Mouse (Mus musculus): Measurements from ENCODE around the gene Nol3. TPM values are rescaled to one million over a fixed set of nuclear protein-coding genes. Genes with fewer than 3 reads are reported as not detected.

Gene Nol3
- not detected for total RNA-seq (2023)

DNA sequence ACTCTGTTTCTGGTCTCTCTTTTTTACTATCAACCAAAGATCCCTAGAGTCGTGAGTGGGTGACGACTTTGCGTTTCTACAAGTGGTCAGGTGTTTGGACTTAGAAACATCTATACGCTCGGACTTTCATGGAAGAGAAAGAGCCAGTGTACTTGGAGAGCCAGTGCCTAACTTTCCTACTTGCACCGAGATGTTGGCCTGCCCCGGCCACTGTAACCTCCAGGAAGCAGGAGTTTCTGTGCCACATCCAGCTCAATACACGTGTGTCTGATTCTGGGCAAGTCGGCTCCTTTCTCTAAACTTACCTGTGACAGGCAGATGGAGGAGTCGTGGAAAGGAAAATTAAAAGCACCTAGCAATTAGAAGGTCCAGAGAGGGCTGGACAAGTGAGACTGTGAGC lies at the start of gene Nol3:
Gene Nol3, plus strand, starts transcription at position 301 of the 400 bp plus-strand sequence.

GRCm38 (mm10) chr8:105254966-105255350 lies 21.0 kb upstream of the Nol3 start, which contains the start of gene B3gnt9:
TSS of gene B3gnt9 (minus strand) at chr8:105255153.

DNA sequence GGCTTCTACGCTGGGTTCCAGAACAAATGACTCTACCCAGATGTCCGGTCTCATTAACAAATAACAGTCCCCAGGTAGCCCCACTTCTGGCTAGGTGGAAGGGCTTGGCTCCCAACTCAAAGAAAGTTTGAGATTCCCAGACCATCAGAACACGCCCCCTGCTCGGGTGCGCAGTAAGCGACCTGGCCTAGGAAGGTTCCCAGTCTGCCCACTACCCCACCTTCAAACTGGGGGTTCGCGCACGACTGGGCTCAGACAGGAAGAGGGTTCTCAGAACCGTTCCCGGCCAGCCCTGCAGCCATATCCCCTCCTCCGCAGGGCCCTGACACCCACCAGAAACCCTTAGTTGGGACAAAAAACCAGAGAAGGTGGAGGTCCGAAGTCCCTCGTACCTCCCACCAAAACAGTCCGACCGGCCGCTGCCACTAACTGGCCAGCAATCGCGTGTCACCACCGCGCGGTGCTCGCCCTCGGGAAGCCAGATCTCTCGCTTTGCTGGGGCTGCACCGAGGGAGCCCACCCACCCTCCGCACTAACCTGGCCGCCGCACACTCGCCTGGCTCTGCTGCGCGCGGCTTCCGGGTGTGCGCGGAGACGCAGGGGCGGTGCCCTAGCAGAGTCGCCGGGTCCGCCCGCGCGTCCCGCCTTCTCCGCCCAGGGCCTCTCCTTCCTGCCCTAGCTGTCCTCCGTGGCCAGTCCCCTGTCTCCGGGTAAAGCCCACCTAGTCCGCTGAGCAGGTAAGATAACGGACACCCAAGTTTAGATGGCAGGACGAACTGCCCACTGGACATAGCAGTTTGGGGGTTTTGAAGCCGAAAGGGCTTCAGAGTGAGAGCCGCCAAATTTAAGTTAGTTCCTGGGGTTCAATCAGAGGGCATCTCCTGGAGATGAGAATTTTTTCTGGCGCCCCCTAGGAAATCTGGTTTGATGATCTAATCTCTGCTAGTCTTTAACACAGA lies 11.6 kb upstream of the Nol3 start, which contains the start of the genes Tradd and Fbxl8:
Gene Tradd, minus strand, starts transcription at position 586 of the 959 bp plus-strand sequence.
Gene Fbxl8, plus strand, starts transcription at position 625 of the 959 bp plus-strand sequence.

GRCm38 (mm10) chr8:105269461-105269947 lies 6.4 kb upstream of the Nol3 start, which contains the start of gene Hsf4:
TSS of gene Hsf4 (plus strand) at chr8:105269801.

DNA sequence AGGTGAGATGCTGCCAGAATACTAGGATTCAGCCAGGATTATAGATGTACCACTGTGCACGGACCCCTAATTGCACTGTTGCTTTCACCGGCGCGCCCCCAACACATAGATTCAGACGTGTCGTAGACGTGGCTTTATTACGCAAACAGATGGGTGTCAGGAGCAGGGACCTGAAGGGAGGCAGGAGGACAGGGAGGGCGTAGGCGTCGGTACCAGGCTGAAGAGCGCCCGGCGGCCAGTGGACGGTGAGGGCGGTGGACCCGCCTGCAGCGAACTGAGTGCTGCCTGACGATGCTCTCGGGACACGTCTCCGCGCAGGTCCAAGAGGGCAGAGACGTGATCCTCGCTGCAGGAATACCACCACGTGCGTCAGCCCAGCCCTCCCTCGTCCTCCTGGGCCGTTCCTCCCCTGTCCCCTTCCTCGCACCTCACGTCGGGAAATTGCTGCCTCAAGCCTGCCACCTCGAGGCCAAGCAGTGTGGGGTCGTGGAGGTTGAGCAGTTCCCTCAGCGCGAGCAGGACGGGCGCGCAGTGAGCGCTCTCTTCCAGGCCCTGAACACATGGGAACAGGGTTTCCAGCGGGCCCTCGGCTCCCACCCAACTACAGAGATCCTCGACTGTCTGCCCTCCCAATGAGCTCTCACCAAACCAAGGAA lies 14.0 kb downstream of the Nol3 start, which contains the start of gene 4931428F04Rik:
Gene 4931428F04Rik, minus strand, starts transcription at position 60 of the 656 bp plus-strand sequence.

DNA sequence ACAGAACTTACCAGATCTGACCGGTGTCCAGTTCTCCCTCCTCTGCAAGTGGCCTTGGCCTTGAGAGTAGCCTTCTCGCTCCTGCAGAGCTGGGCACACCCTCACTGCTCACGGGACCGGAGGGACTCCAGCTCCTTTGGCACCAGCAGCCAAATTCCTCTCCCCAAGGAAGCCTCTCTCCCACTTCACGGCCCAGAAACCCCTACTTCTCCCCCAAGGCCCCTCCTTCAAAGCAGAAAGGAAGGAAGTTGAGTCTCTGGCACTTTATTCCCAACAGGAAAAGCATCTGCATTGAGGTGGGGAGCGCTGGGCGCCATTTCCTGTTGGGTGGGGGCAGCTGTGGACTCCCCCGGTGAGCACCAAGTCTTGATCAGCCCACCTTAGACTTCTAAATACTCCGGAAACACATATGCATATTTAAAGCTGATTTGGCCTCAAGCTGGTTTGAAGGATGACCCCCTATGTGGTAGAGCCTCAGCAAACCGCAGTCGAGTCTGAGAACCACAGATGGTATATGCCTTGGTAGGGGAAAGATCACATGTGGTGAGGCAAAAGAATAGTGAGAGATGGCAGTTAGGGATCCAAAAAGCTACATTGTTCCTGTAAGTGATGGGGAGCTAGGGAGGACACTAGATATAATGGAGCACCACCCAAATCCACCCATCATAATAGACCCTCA lies 20.1 kb downstream of the Nol3 start, which contains the start of gene Exoc3l:
Gene Exoc3l, minus strand, starts transcription at position 207 of the 679 bp plus-strand sequence.

GRCm38 (mm10) chr8:105297511-105298192 lies 21.7 kb downstream of the Nol3 start, which contains the start of gene E2f4:
TSS of gene E2f4 (plus strand) at chr8:105297663.

DNA sequence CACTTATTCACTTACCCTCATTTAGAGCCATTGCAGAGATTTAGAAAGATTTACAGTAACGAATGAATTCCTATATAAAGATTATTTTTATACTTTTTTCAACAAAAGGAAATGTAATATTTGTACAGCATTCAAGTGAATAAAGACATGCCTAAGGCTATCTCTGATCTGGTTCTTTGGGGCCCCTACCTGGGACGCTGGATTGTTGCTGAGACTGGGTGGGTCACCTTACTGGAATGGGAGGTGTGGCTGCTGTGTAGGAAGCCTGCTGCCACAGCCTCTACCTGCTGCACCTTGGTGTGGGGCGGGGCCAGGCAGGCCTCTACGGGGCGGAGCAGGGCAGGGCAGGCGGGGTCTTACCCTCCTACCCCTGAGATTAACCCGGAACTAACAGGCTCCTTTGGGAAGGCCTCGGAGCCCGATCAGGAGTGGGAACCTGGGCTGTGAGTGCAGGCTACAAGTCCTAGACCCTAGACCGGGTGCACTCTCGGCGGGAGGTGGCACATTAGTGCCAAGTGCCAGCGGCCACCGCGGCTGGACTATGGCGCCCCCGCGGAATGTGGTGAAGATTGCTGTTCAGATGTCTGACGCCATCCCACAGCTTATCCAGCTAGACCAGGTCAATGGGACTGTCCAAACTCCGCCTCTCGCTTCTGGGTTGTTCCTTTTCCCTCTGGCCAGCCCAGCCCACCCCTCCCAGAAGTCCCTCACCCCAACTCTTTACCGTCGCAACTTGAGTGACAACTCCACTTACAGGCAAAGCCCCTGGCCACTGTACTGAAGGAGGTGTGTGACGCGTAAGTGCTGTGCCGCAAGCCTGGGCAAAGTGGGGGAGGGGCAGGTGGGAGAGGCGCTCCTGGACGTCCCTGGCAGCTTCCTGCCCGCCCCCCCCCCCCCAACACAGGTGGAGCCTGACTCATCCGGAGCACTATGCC lies 29.5 kb downstream of the Nol3 start, which contains the start of gene Elmo3:
Gene Elmo3, plus strand, starts transcription at position 391 of the 935 bp plus-strand sequence.

GRCm38 (mm10) chr8:105326141-105326672 lies 50.3 kb downstream of the Nol3 start, which contains the start of the genes Lrrc29 and Tmem208:
TSS of gene Lrrc29 (minus strand) at chr8:105326278.
TSS of gene Tmem208 (plus strand) at chr8:105326354.

Other genes with a start within 250 kb of the Nol3 start
- gene Ces3a, start 227.5 kb upstream of the Nol3 start, total RNA-seq (2023), result not detected
- not detected for gene Ces3b, start 192.4 kb upstream of the Nol3 start, total RNA-seq (2023)
- not detected for gene Ces4a, start 144.3 kb upstream of the Nol3 start, total RNA-seq (2023)
- gene Cbfb, start 105.5 kb upstream of the Nol3 start, total RNA-seq (2023), result 96.8 TPM
- 23.3 TPM for gene D230025D16Rik, start 51.0 kb upstream of the Nol3 start, total RNA-seq (2023)
- gene B3gnt9, start 21.0 kb upstream of the Nol3 start, total RNA-seq (2023), result 2.3 TPM
- 22.7 TPM for gene Tradd, start 11.5 kb upstream of the Nol3 start, total RNA-seq (2023)
- 10.0 TPM for gene Fbxl8, start 11.5 kb upstream of the Nol3 start, total RNA-seq (2023)
- 0.94 TPM for gene Hsf4, start 6.3 kb upstream of the Nol3 start, total RNA-seq (2023)
- 5.0 TPM for gene 4931428F04Rik, start 13.7 kb downstream of the Nol3 start, total RNA-seq (2023)
- gene Exoc3l, start 20.0 kb downstream of the Nol3 start, total RNA-seq (2023), result 0.67 TPM
- gene E2f4, start 21.5 kb downstream of the Nol3 start, total RNA-seq (2023), result 90.3 TPM
- gene Elmo3, start 29.5 kb downstream of the Nol3 start, total RNA-seq (2023), result 4.6 TPM
- gene Lrrc29, start 50.1 kb downstream of the Nol3 start, total RNA-seq (2023), result 5.3 TPM
- 25.6 TPM for gene Tmem208, start 50.2 kb downstream of the Nol3 start, total RNA-seq (2023)
- 17.7 TPM for gene Fhod1, start 71.8 kb downstream of the Nol3 start, total RNA-seq (2023)
- 0.82 TPM for gene Slc9a5, start 72.7 kb downstream of the Nol3 start, total RNA-seq (2023)
- gene Plekhg4, start 97.1 kb downstream of the Nol3 start, total RNA-seq (2023), result not detected
- gene Kctd19, start 137.4 kb downstream of the Nol3 start, total RNA-seq (2023), result not detected
- gene Lrrc36, start 137.4 kb downstream of the Nol3 start, total RNA-seq (2023), result not detected
- gene Tppp3, start 195.4 kb downstream of the Nol3 start, total RNA-seq (2023), result 0.82 TPM
- 4.3 TPM for gene Zdhhc1, start 220.8 kb downstream of the Nol3 start, total RNA-seq (2023)
- not detected for gene Hsd11b2, start 242.6 kb downstream of the Nol3 start, total RNA-seq (2023)

Data from CD4-positive naive resting alpha-beta T cell, adult 76 days (primary cell).